Mouse (Mus musculus): Measurements from ENCODE around the gene Gabrd. TPM values are rescaled to one million over a fixed set of nuclear protein-coding genes. Genes with fewer than 3 reads are reported as not detected.
"Not testable (repeated sequence)": the region's sequence is repeated elsewhere in the genome, so short reads cannot be mapped to it uniquely, and the experiment has no call there.

Gabrd gene
- total RNA-seq (2017): 0.05 TPM in 1 of 2 replicates, not detected in the other

- ATAC-seq (replicated peaks; ENCODE audit: low read depth, poor library complexity, severe bottlenecking): peak; percentile 92
Observed at GRCm38 (mm10) chr4:155397511-155398221, at the start of gene Gabrd. Gene Gabrd, minus strand, starts transcription at chr4:155398112.

DNA sequence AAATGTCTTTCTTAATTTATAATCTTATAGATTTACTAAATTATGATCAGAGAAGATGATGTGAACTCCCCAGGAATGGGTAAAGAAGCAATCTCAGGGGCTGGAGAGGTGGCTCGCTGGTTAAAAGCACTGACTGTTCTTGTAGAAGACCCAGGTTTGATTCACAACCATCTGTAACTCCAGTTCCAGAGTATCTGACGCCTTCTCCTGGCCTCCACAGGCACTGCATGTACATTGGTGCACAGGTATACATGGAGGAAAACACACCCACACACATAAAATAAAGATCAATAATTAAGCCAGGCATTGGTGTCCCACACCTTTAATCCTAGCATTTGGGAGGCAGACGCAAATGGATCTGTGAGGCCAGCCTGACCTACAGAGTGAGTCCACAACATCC, 44.9 kb upstream of the Gabrd start:
- no peak for ATAC-seq (replicated peaks; ENCODE audit: low read depth, poor library complexity, severe bottlenecking)

- ATAC-seq (replicated peaks; ENCODE audit: low read depth, poor library complexity, severe bottlenecking): no peak
Observed at GRCm38 (mm10) chr4:155433993-155434392, 36.1 kb upstream of the Gabrd start.

GRCm38 (mm10) chr4:155432358-155432757, 34.4 kb upstream of the Gabrd start:
- ATAC-seq (replicated peaks; ENCODE audit: low read depth, poor library complexity, severe bottlenecking): no peak

DNA sequence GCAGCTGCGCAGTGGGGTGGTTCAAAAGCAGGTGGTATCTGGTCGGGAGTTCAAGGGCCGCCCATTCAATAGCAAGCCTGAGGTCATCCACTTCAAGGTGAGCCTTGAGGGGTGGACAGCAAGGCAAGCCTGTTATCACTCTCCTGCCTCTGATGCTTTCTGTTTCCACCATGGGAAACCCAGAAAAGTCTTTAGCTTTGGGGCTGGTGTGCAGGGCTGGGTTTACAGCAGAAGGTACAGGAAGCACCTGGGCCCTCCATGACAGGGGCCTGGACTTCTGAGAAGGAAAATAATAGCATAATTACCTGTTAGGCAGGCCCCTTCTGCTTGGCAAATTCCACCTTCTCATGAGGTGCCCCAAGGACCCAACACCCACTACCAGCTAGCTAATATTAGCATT, 31.3 kb upstream of the Gabrd start:
- ATAC-seq (replicated peaks; ENCODE audit: low read depth, poor library complexity, severe bottlenecking): no peak

- ATAC-seq (replicated peaks; ENCODE audit: low read depth, poor library complexity, severe bottlenecking): no peak
Observed at GRCm38 (mm10) chr4:155428442-155428841, 30.5 kb upstream of the Gabrd start.

GRCm38 (mm10) chr4:155426272-155426671, 28.4 kb upstream of the Gabrd start:
- no peak for ATAC-seq (replicated peaks; ENCODE audit: low read depth, poor library complexity, severe bottlenecking)

- 0 out of 2 replicates have a peak, but pooled peaks have one; percentile 39 for ATAC-seq (replicated peaks; ENCODE audit: low read depth, poor library complexity, severe bottlenecking)
Observed at GRCm38 (mm10) chr4:155423988-155424387, 26.1 kb upstream of the Gabrd start.

DNA sequence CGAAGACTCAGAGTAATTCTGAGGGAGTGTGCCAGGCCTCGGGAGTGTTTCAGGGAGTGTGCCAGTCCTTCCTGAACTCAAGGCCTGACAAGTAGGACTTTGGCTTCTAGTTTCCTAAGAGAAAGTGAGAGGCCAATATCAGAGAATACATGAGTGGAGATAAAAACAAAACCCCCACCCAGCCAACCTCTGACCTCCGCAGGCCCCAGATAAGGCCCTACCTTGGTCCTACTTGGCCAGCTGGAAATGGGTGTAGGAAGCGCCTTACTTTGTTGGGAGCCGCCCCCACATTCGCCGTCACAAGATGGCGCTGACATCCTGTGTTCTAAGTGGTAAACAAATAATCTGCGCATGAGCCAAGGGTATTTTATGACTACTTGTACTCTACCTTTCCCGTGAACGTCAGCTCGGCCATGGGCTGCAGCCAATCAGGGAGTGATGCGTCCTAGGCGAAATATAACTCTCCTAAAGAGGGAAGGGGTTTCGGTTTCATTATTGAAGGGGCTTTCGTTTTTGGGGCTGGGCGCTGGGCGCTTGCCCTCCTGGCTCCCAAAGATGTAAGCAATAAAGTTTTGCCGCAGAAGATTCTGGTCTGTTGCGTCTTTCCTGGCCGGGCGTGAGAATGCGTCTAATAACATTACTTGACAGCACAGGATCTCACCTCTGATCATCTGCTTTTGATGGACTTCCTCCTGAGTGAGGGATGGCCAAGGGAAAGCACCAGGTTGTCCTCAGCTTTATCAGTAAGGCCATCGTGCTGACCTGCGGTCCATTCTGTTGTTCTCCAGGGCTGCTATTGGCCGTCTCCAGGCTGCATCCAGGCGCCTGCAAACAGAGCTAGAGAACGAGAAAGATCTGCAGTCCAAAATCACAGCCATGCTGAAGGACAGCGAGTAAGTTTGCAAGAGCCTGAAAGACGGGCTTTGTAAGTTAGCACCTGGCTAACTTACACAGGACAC, 23.8 kb upstream of the Gabrd start:
- not testable (repeated sequence) for ATAC-seq (replicated peaks; ENCODE audit: low read depth, poor library complexity, severe bottlenecking)

- ATAC-seq (replicated peaks; ENCODE audit: low read depth, poor library complexity, severe bottlenecking): no peak
Observed at GRCm38 (mm10) chr4:155420137-155420536, 22.2 kb upstream of the Gabrd start.

DNA sequence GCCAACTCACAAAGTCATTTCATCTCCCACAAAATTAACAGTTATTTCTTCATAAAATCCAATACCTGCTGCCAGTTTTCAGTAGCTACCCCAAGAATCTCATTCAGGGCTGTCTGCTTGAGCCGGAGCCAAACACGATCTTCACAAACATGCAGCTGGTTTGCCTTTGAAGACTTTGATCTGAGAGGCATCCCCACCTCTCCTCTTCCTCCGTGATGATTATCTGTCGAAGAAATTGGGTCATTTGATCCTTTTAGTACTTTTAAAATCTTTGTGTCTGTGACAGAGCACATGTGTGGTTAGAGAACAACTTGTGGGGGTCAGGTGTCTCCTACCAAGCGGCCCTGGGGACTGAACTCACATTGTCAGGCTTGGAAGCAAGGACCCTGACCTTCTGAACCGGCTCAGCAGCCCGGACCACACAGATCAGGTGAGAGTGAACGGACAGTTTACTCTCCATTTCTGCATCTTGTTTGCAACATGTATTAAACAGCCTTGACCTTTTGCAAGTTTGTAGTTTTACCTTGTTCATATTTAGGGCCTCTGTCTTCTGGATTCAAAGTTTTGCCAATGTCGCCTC, 16.8 kb upstream of the Gabrd start:
- no peak for ATAC-seq (replicated peaks; ENCODE audit: low read depth, poor library complexity, severe bottlenecking)

DNA sequence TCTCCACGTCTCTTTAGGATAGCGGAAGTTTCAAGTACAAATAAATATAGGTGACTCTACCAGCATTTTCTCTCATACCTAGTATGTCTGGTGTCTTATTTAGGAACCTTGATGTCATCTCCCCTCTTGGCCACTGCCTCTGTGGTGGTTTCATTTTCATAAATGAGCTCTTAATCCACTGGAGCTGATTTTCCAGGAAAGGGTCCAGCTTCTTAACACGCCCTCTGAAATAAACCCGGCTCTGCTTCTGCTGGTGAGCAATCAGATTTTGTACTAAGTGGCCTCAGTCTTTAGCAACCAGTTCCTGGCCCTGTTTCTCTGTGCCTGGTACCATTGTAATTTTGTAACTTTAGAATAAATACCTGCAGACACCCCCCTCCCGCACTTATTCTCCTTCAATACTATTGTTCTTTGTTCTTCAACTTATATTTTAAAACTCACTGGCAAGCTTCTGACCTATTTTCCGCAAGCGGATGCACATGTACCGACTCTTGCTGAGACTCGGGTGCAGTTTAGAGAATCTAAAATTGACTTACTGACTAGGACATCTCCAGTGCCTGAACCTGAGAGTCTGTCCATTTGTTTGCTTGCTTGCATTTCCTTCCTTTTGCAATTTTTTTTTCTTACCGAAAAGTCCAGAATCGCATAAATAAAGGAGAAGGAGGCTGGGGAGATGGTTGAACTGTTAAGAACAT, 15.9 kb upstream of the Gabrd start:
- no peak for ATAC-seq (replicated peaks; ENCODE audit: low read depth, poor library complexity, severe bottlenecking)

- ATAC-seq (replicated peaks; ENCODE audit: low read depth, poor library complexity, severe bottlenecking): no peak
Observed at GRCm38 (mm10) chr4:155412124-155412523, 14.2 kb upstream of the Gabrd start.

- ATAC-seq (replicated peaks; ENCODE audit: low read depth, poor library complexity, severe bottlenecking): peak; percentile 81
Observed at GRCm38 (mm10) chr4:155409058-155409776, 11.3 kb upstream of the Gabrd start, which contains the start of gene Cfap74. Gene Cfap74, plus strand, starts transcription at chr4:155409190.

GRCm38 (mm10) chr4:155408695-155409057, 10.8 kb upstream of the Gabrd start:
- peak; percentile 18; the same call in 1 of the 2 replicates for ATAC-seq (replicated peaks; ENCODE audit: low read depth, poor library complexity, severe bottlenecking)

DNA sequence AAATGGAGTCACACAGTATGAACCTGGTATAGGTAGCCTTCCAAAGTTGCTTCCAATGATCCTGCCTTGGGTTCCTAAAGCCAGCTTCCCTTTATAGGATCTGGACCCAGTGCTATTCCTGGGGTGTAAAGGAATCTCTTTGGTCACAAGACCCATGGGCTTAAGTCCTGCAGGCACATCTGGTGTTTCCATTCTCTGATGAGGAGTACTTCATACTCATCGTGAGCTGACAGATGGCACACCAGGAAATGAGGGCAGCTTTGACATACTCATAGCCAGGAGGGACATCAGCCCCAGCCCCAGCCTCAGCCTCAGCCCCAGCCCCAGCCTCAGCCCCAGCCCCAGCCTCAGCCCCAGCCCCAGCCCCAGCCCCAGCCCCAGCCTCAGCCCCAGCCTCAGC, 4.6 kb upstream of the Gabrd start:
- ATAC-seq (replicated peaks; ENCODE audit: low read depth, poor library complexity, severe bottlenecking): no peak

DNA sequence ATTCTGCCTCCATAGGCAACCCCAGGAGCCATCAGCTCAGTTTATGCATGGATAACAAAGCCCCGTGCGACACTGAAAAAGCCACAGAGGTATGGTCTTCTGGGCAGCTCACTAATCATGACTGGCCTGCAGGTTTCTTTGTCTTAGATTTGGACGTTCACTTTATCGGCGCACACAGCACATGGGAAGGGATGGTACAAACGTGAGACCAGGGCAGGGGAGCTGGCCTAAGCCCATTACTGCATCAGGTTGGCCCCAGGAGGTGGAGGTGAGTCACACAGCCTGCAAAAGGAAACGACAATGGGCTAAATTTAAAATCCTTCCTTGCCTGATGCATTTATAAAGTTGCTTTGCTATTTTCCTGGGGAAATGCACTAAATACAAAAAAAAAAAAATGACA, 3.2 kb upstream of the Gabrd start:
- ATAC-seq (replicated peaks; ENCODE audit: low read depth, poor library complexity, severe bottlenecking): no peak

DNA sequence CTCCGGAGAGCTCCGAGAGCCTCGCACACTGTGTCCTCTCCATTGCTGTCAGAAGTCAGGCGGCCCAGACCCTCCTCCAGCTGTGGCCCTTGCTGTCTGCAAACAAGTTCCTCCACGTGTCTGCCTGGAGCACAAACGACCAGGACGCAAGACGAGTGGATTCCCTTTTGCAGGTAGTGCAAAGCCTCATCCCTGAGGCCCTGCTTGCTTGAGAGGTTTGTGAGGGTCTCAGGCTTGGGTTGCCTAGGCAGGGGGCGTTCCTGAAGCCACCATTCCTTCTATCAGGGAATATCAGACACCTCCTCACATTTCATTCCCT, 269 bp upstream of the Gabrd start:
- no peak for ATAC-seq (replicated peaks; ENCODE audit: low read depth, poor library complexity, severe bottlenecking)

DNA sequence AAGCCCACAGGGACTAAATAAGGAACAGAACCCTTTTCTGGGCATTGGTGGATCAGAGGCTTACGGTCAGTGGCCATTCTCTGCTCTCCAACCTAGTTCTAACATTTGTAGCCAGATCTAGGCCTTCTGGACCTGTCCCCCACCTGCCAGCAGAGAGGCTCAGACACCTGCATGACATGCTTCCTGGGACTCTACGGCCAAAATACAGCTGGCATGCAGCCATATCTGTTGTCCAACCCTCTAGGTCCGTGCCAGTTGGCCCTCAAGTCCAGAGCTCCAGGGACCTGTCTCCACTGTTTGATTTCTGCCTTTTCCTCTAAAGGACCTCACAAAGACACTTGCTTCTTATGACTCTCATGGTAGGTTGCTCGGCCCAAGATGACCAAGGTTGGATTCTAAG, 1.2 kb downstream of the Gabrd start:
- ATAC-seq (replicated peaks; ENCODE audit: low read depth, poor library complexity, severe bottlenecking): no peak

- no peak for ATAC-seq (replicated peaks; ENCODE audit: low read depth, poor library complexity, severe bottlenecking)
Observed at GRCm38 (mm10) chr4:155395471-155395870, 2.4 kb downstream of the Gabrd start.

All from common myeloid progenitor, adult 5-6 weeks (primary cell).